Mouse (Mus musculus): Measurements from ENCODE around the gene Lonp1.

Gene Lonp1

DNA sequence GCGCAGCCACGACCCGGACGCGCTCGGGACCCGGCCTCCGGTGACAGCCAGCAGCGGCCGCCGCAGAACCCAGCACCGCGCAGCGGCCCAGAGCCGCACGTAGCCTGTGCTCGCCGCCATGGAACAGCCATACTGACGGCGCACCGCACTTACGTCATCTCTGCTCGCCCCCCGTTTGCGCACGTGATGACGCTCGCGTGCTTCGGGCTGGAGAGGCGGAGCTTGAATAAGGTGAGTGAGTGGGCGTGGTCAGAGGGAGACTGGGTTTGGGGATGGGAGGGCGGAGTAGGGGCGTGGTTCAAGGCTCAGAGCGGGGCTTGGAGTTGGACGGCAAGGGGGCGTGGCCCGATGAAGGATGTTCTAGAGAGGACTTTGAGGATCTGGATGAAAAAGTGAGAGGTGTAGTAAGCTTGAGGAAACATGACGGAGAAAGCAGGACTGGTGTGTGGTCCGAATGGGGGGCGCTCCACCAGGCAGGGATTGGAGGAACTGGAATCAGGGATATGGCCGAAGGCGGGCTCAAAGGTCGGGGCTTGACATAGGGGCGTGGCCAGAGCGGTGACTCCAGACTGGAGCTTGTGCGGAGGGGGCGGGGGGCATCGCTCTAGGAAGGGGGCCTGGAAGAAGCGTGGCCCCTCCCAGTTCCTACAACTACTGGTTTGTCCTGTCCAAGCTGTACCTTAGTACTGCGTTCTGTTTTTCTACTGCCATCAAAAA is at the start of gene Lonp1:
Lonp1 (minus strand) TSS at position 134 of the 717 bp plus-strand sequence.
- CTCF ChIA-PET = interaction anchor here (0.5 to 2.0 kb wide), 29 partner anchors 14 to 502 kb away, joined by 3 to 18 read pairs (median 4); partner anchors contain the start of genes Rpl36 (in 2 of the 4), Fem1a (in 1 of the 4), Ndufa11 (in 1 of the 4) and Nrtn (in 1 of the 4)

DNA sequence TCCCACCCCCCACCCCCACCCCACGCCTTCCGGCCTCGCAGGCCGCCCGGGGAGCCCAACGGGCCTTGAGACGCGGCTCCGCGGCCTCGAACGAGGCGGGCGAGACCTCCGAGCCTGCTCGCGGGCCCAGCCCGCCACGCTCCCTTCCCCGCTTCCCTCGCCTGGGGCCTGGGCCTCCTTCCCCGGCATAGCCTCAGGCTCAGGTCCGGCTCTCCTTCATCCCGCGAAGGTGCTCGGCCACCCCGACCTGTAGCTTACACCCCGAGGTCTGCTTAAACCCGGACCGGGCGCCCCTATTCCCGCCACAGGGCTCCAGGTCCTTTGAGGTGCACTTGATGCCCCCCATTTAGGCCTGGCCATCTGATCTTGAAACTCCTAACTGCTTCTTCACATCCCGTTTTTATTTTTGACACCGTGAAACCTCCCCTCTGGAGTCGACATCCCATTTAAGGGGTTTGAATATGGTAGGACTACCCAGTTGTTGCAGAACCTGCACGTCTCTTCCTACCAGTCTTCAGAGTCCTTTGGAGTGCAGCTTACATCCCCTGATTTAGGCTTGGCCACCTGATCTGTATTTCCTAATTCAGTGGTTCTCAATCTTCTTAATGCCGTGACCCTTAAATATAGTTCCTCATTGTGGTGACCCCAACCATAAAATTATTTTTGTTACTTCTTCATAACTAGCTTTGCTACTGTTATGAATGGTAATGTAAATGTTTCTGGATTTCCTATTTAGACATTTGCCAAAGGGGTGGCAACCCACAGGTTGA is 47.1 kb upstream of the Lonp1 start:
- CTCF ChIA-PET = interaction anchor here in 1 of 4 experiments (0.6 to 1.3 kb wide), 9 partner anchors 42 to 348 kb away, joined by 3 to 11 read pairs (median 5); partner anchors contain the start of genes Catsperd, Kdm4b and Lonp1
- POLR2A ChIA-PET = interaction anchor here (0.6 to 19.2 kb wide), 88 partner anchors 10 to 634 kb away, joined by 3 to 414 read pairs (median 7); partner anchors contain the start of genes Catsperd (in 3 of the 4), Lonp1 (in 3 of the 4), Rpl36 (in 3 of the 4) and Safb (in 3 of the 4)

More for the DNA sequence above, at the start of gene Lonp1:
- POLR2A ChIA-PET = interaction anchor here (0.5 to 12.4 kb wide), 147 partner anchors 8 to 668 kb away, joined by 3 to 429 read pairs (median 4); partner anchors contain the start of genes Gm17949 (in 3 of the 4), Gtf2f1 (in 3 of the 4), Ranbp3 (in 3 of the 4) and Rpl36 (in 3 of the 4)

- POLR2A ChIA-PET = interaction anchor here (0.6 to 19.2 kb wide), 157 partner anchors 9 to 714 kb away, joined by 3 to 414 read pairs (median 5); partner anchors contain the start of genes Catsperd (in 3 of the 4), Lonp1 (in 3 of the 4), Nrtn (in 3 of the 4) and Rpl36 (in 3 of the 4)
- CTCF ChIA-PET = interaction anchor here in 3 of 4 experiments (0.5 to 1.3 kb wide), 32 partner anchors 9 to 423 kb away, joined by 3 to 12 read pairs (median 4); partner anchors contain the start of genes Catsperd (in 1 of the 3), Lonp1 (in 1 of the 3) and Safb2 (in 1 of the 3)
Measured at GRCm38 (mm10) chr17:56672941-56673646, 46.4 kb upstream of the Lonp1 start, which contains the start of gene Ranbp3. Gene Ranbp3, plus strand, starts transcription at chr17:56673294.

DNA sequence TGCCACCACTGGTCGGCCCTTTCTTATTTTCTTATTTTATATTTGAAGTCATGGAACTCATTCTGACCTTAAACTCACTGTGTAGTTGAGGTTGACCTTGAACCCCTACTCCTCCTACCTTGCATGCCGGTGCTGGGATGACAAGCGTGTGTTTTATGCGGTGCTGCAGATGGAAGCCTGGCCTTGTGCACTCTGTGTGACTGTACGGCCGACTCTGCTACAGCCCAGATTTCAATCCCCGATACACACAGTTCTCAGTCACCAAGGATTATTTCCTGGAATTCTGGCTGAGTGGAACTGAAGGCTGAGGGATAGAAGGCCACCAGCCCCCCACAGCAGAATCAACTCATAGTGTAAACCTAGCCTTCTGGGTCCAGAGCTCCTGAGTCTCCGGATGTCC is 43.1 kb upstream of the Lonp1 start:
- ChIA-PET POLR2A (interaction anchor here in 3 of 4 experiments (0.7 to 8.1 kb wide), 10 partner anchors 42 to 107 kb away, joined by 3 to 111 read pairs (median 5); partner anchors contain the start of genes Catsperd (in 2 of the 3), Lonp1 (in 2 of the 3), Rpl36 (in 1 of the 3) and Safb (in 1 of the 3)), CTCF (interaction anchor here in 3 of 4 experiments (0.6 to 1.9 kb wide), 4 partner anchors 58 to 1601 kb away, joined by 3 to 15 read pairs (median 4); no protein-coding TSS in a partner anchor)

GRCm38 (mm10) chr17:56668384-56669144 is 41.9 kb upstream of the Lonp1 start:
- CTCF ChIA-PET = interaction anchor here (0.6 to 2.9 kb wide), 30 partner anchors 8 to 480 kb away, joined by 3 to 19 read pairs (median 3); partner anchors contain the start of genes 2410015M20Rik (in 1 of the 4), Catsperd (in 1 of the 4), Gm20219 (in 1 of the 4) and Safb2 (in 1 of the 4)
- POLR2A ChIA-PET = interaction anchor here (0.7 to 8.1 kb wide), 30 partner anchors 8 to 392 kb away, joined by 3 to 111 read pairs (median 4); partner anchors contain the start of genes Catsperd (in 3 of the 4), Lonp1 (in 2 of the 4), Rpl36 (in 2 of the 4) and Safb (in 1 of the 4)

DNA sequence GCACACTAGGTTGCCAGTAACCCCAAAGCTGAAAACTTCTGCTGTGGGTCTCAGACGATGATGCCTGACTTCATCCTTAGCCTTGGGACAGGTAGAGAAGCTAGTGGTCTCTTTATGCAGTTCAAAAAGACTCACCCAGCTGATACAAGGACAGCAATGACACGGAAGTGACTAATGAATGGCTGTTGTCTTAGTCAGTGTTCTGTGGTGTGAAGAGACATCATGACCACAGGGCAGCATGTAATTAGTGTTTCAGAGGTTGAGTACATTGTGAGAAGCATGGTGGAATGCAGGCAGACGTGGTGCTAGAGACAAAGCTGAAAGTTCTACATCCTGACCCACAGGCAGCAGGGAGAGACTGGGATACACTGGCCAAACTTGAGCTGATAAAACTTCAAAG is 40.9 kb upstream of the Lonp1 start:
- ChIA-PET CTCF (interaction anchor here in 3 of 4 experiments (0.8 to 2.9 kb wide), 7 partner anchors 9 to 310 kb away, joined by 3 to 19 read pairs (median 4); partner anchors contain the start of gene Gm20219 (in 1 of the 3)), POLR2A (interaction anchor here (0.6 to 8.1 kb wide), 20 partner anchors 10 to 268 kb away, joined by 3 to 111 read pairs (median 6); partner anchors contain the start of genes Catsperd (in 2 of the 4), Lonp1 (in 2 of the 4), Rpl36 (in 2 of the 4) and Safb (in 1 of the 4))

GRCm38 (mm10) chr17:56666384-56666783 is 39.7 kb upstream of the Lonp1 start:
- CTCF ChIA-PET = interaction anchor here in 1 of 4 experiments (1.6 to 1.8 kb wide), 2 partner anchors 113 to 341 kb away, joined by 3 to 5 read pairs; partner anchors contain the start of gene Kdm4b
- POLR2A ChIA-PET = interaction anchor here in 3 of 4 experiments (0.9 to 8.1 kb wide), 14 partner anchors 10 to 269 kb away, joined by 3 to 111 read pairs (median 4); partner anchors contain the start of genes Catsperd (in 2 of the 3), Lonp1 (in 2 of the 3) and Rpl36 (in 2 of the 3)

DNA sequence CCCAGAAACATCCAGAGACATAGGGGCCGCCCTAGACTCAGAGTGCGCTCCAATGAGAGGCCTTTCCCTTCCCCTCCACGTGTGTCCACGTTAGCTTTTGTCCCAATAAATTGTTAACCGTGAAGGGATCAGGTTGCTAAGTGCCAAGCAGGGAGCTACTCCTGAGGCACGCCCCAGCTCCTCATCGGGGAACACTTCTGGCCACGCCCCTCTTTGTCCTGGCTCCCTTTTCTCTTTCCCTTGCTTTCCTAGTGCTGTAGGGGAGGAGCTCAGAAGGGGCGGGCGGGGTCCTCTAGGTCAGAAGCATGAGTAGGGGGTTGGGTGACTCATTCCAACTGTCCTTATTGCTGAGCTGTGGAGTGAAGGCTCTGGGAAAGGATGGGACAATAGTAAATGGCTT is 37.6 kb upstream of the Lonp1 start:
- POLR2A ChIA-PET = interaction anchor here (0.6 to 8.1 kb wide), 84 partner anchors 9 to 585 kb away, joined by 3 to 111 read pairs (median 4); partner anchors contain the start of genes Ranbp3 (in 4 of the 4), Catsperd (in 3 of the 4), Lonp1 (in 3 of the 4) and Rpl36 (in 3 of the 4)
- CTCF ChIA-PET = interaction anchor here in 3 of 4 experiments (0.5 to 2.0 kb wide), 22 partner anchors 9 to 705 kb away, joined by 3 to 12 read pairs (median 3); partner anchors contain the start of genes Lonp1 (in 2 of the 3), Ranbp3 (in 2 of the 3) and Gm20219 (in 1 of the 3)

GRCm38 (mm10) chr17:56663659-56664058 is 37.0 kb upstream of the Lonp1 start:
- POLR2A ChIA-PET = interaction anchor here (0.6 to 8.1 kb wide), 66 partner anchors 8 to 585 kb away, joined by 3 to 111 read pairs (median 5); partner anchors contain the start of genes Ranbp3 (in 4 of the 4), Catsperd (in 3 of the 4), Lonp1 (in 3 of the 4) and Rpl36 (in 3 of the 4)
- CTCF ChIA-PET = interaction anchor here in 3 of 4 experiments (0.6 to 2.0 kb wide), 17 partner anchors 9 to 538 kb away, joined by 3 to 12 read pairs (median 4); partner anchors contain the start of genes Lonp1 (in 2 of the 3), Ranbp3 (in 2 of the 3) and Gm20219 (in 1 of the 3)

GRCm38 (mm10) chr17:56656171-56656570 is 29.5 kb upstream of the Lonp1 start:
- ChIA-PET POLR2A (interaction anchor here in 2 of 4 experiments (0.6 to 2.7 kb wide), 13 partner anchors 8 to 288 kb away, joined by 3 to 12 read pairs (median 3); partner anchors contain the start of genes Catsperd (in 2 of the 2), Lonp1 (in 2 of the 2), Ranbp3 (in 2 of the 2) and Safb2 (in 1 of the 2)), CTCF (interaction anchor here in 2 of 4 experiments (1.1 to 1.2 kb wide), 2 partner anchors 12 to 103 kb away, joined by 3 to 4 read pairs; no protein-coding TSS in a partner anchor)

- POLR2A ChIA-PET = interaction anchor here in 2 of 4 experiments (1.3 to 4.0 kb wide), 4 partner anchors 9 to 28 kb away, joined by 3 to 23 read pairs (median 8); partner anchors contain the start of genes Catsperd (in 1 of the 2), Lonp1 (in 1 of the 2) and Ranbp3 (in 1 of the 2)
- CTCF ChIA-PET = no interaction called here
Measured at GRCm38 (mm10) chr17:56655311-56655710, 28.6 kb upstream of the Lonp1 start.

- POLR2A ChIA-PET = interaction anchor here in 2 of 4 experiments (0.6 to 4.0 kb wide), 5 partner anchors 9 to 462 kb away, joined by 3 to 23 read pairs (median 5); partner anchors contain the start of genes Catsperd (in 1 of the 2), Lonp1 (in 1 of the 2) and Ranbp3 (in 1 of the 2)
- CTCF ChIA-PET = no interaction called here
Measured at GRCm38 (mm10) chr17:56654771-56655170, 28.1 kb upstream of the Lonp1 start.

DNA sequence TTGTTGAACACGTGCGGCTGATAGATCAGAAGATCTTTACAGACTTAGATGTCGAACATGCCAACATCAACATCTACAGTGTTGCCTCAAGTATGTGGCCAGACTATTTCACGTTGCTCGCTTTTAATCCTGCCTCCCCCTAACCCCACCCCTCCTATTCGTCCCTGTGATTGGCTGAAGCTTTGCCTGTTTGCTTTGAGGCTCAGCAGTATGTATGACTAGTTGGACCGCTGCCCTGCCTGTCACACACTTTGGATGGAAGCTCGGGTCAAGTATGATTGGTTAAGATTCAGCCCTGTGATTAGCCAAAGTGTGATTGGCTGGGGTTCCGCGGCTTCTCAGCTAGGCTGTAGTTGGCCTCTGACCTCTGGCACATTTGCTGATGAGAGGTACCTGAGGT is 25.1 kb upstream of the Lonp1 start:
- ChIA-PET POLR2A (interaction anchor here in 3 of 4 experiments (0.6 to 6.2 kb wide), 18 partner anchors 9 to 619 kb away, joined by 3 to 33 read pairs (median 6); partner anchors contain the start of genes Catsperd (in 2 of the 3), Lonp1 (in 2 of the 3), Safb2 (in 2 of the 3) and Gm17949 (in 1 of the 3)), CTCF (interaction anchor here (0.5 to 1.1 kb wide), 8 partner anchors 9 to 248 kb away, joined by 3 to 4 read pairs (median 3); no protein-coding TSS in a partner anchor)

DNA sequence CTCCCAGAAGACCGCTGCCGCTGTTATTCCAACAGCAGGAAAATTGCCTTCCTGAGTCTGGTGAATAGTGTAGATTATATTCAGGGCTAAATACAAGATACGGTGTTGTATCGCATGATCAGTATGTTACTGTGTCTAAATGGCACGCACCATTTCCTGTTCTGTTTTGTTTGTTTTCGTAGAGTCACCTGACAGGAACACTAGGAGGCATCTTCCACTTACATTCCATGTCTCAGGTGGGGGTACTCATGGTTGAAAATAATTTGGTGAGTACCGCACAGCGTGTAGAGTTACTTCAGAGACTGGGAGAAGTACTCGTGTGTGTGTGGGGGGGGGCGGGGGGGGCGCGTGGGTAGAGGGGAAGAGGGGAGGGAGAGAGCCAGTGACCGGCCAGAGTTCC is 20.9 kb upstream of the Lonp1 start:
- CTCF ChIA-PET = interaction anchor here in 3 of 4 experiments (0.6 to 1.4 kb wide), 4 partner anchors 12 to 165 kb away, joined by 3 to 4 read pairs (median 3); no protein-coding TSS in a partner anchor
- POLR2A ChIA-PET = interaction anchor here in 3 of 4 experiments (0.6 to 1.4 kb wide), 15 partner anchors 8 to 1117 kb away, joined by 3 to 8 read pairs (median 4); partner anchors contain the start of genes Catsperd (in 1 of the 3) and Lonp1 (in 1 of the 3)

All from embryonic stem cell, embryonic (primary cell).